Mouse (Mus musculus) MN1 (cell line): Measurements from ENCODE around the gene Pex14.
A peak's percentile ranks its signal among the peaks of the same experiment; 100 is the strongest.

Source experiments
- DNase-seq: peaks from one replicate; pipeline ENCODE4 v3.0.0-alpha.2; 2016; ENCODE audit warnings: low spot score

Gene Pex14

DNA sequence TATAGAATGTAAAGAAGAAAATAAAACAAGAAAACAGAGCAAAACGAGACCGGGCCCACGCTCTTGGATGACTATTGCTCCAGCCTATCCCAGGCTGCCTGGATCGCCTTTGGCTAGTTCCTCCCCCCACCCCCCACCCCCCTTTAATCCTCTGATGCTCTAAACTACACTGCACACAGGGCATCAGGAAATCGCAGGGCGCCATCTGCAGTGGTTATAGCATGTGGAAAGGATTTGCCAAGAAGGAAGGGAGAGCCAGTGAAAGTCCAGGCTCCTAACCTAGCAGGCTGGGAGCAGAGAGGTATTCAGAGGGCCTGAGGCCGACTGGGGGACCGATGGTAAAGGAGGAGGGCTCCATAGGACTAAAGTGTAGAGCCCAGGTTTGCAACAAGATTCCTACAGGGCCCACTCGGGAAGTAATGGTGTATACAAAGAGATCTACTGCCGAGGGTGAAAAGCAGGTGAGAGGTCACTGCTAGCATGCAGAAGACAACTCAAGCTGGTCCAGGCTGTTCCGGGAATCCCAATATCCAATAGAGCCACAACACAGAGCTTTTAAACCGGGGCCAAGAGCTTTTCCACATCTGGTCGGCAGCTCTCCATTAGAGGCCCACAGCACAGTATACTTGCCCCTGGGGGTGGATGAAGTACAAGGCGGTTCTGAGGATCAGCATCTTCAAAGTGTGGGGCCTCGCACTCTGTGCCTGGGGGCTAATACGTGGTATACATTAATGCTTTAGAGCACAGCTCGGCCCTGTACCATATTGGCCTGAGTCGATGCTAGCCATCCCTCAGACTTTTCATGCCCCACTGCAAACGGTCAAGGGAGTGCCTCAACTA is 114.8 kb downstream of the Pex14 start:
- DNase-seq = peak; percentile 44

DNA sequence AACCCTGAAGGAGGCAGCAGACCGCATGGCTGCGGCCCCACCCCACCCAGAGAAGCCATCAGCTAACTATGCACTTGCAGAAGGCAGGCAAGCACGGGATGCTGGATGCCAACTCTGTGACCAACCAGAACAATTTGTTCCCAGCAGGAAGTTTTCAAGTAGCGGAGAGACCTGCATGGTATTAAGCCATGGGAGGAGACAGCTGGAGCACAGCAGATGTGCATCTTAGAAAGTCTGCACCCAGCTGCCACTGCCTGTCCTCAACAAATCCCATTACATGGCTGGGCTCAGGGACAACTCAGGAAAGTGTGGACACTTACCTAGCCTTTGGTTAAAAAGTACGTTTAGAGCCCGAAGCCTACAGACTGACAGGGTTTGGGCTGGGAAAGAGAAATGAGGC is 117.4 kb downstream of the Pex14 start:
- DNase-seq = no peak

DNA sequence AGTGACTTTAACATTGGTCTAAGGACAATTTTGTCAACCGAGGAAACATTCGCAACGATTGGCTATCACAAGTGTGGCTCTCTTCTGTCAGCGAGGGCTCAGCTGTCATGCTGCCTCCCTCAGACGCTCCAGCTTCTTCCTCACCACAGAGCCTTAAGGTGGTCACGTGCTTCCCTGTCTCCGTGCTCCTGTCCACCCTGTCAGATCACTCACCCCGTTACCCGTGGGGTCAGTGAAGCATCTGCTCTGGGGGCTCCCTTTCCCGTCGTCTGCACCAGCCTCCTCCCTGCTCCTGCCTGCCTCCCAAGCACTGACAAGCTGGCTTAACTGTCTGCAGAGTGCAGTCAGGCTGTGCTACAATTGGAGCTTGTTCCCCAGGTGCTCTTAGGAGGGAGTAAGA is 119.8 kb downstream of the Pex14 start:
- DNase-seq = no peak

DNA sequence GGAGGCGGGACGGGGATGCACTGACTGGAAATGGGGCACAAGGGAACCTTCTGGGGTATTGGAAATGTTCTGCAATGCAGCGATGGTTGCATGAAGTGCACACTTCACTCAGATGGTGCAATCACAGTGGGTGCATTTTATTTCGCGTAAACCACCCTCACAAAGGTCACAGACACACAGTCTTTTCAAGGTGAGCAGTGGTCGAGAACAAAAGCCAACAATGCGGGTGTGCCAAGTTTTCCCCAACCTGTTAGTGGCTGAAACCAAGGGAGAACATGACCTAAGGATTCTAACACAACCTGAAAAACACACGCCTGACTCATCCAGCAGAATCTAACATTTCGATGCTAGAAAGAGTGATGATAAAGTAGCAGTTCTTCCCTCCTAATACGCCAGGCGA is 120.8 kb downstream of the Pex14 start:
- no peak for DNase-seq

DNA sequence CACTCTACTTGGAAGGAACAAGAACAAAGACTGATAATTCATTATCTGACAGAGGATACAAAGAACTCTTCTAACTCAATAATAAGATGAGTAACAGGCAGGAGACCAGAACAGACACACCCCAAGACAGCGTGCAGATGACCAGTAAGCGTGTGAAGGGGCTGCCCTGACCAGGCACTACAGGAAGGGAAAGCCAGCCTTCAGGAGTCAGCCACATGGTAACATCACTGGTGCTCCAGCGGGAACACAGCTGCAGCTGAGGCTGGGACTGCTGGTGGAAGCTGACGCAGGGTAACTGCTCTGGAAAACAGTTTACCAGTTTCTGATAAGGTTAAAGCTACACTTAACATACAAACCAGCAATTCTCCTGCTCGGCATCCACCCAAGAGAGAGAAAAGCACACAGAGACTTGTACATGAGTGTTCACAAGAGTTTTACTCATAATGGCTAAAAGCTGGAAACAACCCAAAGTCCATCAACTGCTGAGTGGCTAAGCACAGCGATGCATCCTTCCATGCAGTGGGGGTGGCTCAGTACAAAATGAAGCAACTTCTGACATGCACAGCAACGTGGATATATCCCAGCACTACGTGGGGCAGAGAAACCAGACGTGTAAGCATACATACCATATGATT is 121.3 kb downstream of the Pex14 start:
- peak; percentile 87 for DNase-seq

DNA sequence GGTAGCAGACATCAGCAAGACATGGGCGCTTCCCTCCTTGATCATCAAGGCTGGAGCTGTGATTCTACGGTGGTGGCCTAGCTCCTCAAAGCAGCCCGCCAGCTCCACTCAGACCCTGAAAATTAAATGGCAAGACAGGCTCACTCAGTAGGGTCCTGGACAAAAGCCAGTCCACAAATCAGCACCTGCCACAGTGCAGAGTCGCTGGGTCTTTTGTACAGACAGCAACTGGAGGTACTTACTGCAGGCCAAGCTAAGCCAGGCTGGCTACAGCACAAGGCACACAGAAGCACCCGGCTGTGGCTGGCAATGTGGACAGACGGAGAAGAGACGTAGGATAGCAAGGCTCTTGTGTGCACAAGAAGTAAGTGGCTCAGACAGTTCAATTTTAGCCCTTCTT is 124.8 kb downstream of the Pex14 start:
- DNase-seq = peak; percentile 50

DNA sequence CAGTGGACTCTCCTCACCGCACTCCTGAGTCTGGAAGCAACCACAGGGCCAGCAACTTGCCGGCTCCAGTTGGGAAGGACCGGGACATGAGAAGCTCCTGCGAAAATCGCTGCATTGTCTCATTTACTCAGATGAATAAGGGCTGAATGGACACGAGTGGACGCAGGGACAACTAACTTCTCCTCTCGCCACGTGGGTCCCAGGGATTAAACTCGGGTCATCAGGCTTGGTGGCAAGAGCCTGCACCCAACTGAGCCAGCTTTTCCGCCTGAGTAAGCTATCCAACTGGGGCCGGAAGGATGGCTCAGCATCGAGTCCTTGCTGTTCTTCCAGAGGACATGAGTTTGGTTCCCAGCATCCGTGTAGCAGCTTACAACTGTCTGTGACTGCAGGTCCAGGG is 126.3 kb downstream of the Pex14 start:
- DNase-seq = no peak

DNA sequence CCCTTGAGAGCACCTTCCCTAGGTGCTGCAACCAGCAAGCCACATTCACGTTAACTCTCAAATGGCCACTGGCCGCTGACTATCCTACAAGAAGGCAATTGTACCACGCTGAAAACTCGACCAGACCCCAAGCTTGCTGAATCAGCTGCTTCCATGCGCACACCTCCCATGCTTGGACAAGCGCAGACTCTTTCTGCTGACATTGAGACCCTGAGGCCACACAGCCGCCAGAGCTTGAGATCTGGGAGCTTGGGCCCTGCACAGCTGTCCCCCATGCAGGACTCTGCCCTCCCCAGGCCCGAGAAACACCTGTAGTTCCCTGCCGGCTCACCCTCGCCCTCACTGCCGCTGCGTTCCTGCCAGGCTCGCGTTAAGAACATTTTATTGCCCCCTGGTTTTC is 127.0 kb downstream of the Pex14 start:
- no peak for DNase-seq

DNA sequence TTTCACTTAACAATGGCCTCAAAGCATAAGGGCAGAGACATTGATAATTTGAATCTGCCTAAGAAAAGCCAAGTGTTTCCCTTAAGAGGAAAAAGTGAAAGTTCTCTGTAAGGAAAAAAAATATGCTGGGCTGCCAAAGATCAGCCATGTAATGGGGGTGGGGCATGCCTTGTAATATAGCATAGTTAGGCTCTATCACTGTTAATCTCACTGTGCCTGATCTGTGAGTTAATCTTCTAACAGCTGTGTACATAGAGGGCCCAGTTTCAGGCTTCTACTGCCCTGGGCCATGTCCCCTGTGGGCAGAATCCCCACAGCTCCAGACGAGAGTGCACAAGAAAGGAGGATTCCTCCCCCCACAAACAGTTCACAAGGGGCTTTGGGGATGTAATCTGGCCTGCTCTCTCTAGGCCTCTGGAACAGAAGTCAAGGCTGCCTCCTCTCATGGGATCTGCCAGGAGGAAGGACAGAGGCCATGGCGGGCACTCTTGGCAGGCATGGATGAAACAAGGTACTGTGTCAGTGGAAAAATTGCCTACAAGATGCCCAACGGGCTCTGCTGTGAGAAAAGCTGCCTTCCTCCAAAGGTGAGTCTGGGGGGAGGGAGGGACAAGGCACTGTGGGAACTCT is 127.9 kb downstream of the Pex14 start:
- DNase-seq = no peak

DNA sequence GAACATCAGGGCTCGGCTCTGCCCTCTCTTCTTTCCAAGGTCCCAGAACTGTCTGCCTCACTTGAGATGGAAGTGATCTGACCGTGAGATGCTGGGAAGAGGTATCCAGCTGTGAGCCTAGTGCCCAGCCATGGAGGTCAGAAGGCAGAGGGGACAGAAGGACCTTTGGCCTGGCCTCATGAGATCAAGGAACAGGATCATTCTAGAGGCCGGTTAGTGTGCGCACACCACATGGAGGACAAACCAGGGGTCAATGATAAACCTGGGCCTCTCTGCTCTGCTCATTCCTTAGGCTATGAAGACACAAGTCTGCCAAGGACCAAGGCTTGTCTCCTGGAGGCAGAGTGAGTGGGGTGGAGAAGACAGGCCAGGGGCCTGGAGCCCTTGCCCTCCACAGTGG is 128.9 kb downstream of the Pex14 start:
- DNase-seq = no peak

DNA sequence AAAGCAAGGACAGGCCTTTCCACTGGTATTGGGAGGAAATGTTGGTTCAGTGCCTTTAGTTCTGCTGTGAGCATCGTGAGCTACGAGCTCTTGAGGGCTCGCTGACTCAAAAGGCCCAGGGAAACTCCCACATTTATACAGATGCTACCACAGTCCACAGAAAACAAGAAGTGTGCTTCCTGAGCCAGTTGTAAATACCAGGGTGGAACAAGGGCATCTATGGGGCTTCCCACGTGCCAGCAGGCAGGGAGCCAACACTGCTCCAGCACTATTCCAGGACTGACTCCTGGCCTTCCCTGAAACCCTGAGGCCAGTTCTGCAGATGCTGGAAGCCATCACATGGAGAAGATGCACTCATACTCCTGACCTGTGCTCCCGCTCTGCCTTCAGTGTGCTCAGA is 130.1 kb downstream of the Pex14 start:
- DNase-seq = peak; percentile 69

DNA sequence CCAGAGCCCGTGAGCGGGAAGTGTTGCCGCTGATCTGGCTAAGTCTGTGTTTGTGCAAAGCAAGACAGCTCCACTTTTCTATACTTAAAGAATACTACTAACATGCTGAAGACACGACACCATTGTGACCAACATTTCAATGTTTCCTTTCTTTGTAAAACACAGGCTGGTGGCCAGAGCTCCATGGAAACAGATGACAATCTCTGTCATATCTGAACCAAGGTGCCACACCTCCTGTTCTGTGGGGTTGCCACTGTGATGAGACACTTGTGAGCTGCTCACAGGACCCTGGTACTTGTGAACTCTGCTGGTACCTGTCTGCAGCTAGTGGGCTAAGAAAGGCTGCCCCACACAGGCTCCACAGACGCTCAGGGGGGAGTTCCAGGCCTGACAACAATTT is 130.8 kb downstream of the Pex14 start:
- DNase-seq = no peak

DNA sequence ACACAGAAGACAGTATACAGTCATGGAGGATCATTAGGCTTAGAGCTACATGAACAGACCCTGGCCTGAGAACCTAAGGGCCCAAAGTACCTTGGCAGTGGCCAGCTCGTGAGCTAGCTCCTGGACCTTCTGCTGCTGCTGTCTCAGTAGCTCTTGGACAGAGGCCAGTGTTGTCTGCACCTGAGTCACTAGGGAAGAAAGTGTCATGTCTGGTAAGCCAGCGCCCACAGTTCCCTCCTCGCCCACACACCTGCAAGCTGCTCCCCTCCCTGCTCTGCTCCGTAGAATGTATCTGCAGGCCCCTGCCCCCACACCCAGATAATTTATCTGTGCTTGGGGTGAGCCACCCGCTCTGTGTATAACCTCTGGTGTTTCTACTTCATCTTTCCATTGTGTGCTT is 133.5 kb downstream of the Pex14 start:
- DNase-seq = no peak

DNA sequence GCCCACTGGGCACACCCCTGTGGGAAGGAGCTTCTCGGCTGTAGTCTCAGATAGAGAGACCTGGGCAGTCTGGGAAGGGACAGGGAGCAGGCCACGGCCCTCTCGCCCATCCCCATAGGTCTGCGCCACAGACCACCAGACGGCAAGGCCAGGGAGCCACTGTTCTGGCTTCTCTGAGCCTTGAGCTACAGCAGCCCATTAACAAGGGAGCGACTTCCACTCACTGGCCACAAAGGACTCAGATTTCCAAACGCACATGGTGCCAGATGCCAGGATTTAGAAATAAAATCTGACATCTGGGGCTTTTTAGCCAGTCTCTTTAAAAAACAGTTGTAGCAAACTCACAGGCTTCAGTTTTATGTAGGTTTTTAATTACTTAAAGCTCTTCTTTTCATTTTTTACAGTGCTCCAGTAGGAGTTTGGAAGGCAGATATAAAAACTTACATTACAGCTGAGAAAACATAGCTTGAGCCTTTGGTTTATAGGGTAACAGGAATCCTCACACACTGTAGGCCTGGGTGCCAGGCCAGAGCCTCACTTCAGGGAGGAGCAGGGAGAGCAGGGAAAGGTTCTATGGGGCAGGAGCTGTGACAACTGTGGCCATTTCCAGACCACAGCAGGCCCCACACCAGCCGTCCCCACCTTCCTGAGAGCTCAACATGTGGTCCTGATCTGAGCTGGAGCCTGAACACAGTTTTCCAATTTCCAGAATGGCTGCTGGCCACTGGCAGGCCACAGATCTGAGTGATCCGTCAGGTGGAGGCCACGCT is 134.9 kb downstream of the Pex14 start:
- no peak for DNase-seq

DNA sequence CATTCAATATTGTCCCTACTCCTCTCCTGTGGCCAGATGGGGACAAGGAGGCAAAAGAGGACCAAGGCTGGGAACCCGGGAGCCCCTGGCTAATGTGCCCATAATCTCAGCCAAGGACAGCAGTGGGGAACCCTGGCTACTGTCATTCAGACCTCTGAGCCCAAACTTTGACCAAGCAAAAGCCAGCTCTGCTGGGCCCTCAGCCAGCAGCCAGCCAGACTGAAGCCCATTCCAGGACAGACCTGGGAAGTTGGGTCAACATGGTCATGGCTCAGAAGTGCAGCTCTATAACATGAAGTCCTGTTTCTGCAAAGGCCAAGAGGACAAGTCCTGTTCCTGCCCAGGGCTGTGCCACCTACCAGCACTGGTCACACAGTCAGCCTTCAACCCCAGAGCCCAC is 137.6 kb downstream of the Pex14 start:
- no peak for DNase-seq

DNA sequence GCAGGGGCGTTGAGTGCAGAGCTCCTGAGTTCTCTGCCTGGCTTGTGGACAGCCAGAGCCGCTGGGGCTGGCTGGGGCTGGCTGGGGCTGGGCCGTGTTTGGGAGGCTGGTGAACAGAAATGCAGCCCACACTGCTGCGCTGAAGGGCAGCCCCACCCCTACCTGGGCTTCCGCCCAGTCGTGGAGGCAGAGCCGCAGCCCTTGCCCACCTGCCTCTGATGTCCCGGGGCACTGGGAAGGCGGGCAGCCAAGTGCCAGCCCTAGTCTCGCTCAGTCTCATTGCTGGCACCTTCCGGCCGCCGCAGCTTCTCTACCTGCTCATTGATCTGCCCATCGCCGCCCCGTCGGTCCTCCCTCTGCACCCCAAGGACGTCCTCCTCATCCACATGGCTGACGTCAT is 138.6 kb downstream of the Pex14 start:
- DNase-seq = no peak

DNA sequence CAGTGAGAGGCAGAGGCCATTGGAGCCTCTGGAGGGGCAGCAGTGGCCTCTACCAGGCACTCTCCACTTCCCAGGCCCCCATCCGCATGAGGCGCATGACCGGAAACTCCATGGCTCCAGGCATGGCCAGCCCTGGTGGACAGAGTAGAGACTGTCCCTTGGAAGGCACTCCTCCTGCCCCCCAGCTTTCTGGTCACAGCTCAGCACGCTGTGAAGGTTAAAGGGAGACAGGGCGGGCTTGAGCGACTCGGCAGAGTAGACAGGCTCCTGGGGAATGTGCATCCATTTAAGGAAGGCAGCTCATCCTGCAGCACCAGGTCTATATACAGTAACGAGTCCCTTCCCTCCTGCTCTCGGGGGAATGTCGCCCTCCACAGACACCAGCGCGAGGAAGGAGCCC is 139.7 kb downstream of the Pex14 start:
- DNase-seq = no peak

DNA sequence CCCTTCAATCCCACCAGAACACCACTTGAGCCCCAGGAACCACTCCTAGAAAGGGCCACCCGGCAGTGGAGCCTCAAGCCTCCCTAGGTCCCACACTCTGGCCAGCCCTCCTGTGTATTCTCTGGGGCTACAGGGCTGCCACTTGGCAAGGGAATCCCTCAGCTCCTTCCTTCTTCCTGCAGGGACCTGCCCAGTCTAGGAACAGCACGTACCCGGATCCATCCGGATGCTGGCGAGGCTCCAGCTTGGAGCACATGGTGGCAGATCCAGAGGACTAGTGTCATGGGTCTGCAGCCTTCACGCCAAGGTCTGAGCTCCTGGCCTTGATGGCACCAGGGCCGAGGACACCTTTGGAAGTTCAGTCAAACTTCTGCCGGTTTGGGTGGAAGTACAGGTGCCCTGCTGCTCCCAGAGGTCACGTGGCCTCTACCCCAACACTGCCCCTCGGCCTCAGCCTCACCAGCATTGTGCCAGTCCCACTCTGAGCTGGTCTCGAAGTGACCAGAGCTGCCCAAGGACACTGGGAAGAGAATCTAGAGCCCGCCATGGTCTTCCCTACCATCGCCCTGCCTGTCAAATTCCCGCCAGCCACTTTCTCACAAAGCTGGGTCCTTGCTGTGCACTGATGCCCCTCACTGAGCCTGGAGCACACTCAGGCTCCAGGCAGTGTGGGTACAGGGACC is 144.4 kb downstream of the Pex14 start:
- DNase-seq = peak; percentile 68

DNA sequence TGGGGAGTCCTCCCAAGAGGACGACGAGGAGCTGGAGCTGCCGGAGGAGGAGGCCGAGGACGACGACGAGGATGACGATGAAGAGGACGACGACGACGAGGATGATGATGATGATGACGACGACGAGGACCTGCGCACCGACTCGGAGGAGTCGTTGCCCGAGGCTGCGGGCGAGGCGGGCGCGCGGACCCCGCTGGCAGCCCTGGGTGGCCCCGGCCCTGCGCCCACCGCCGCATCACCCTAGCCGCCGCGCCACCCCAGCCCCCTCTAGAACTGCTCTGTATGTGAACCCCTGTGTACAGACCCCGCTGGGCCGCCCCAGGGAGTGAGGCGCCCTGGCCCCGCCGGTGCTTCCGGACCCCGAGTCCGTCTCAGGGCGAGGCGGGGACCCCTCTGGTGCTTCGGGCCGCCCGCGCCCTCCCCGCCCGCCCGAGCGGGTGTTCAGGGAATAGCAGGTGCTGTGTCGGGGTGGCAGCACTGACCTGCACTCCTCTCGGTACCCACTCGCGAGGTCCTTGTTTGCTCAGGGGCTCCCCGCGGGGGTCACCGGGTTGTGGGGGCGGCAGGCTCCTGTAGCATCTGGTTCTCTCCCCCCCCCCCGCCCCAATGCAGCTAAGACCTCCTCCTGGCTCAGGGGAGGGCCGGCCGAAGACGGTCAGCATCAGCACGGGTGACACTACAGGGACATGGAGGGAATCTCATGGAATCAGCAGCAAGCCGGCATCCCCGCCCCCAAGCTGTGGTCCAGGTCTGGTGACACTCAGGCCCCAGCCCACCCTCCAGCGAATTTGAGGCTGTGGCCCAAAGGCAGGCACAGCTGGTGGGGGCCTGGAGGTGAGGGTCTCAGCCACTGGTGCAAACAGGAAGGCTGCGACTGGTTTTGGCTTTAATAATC is 147.1 kb downstream of the Pex14 start:
- DNase-seq = no peak

DNA sequence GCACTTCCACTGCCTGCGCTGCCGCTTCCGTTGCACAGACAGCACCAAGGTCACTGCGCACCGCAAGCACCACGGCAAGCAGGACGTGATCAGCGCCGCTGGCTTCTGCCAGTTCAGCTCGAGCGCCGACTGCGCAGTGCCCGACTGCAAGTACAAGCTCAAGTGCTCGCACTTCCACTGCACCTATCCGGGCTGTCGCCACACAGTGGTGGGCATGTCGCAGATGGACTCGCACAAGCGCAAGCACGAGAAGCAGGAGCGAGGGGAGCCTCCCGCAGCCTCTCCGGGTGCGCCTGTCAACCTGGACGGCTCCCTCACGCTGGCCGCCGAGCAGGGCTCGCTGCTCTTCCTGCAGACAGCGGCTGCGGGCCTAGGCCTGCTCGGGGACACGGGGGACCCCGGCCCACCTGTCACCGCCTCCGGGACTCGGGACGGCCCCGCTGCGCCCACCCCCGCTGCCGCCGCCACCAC is 147.8 kb downstream of the Pex14 start:
- no peak for DNase-seq
